Mouse (Mus musculus) T-helper 1 cell (primary cell): ENCODE measurements around the gene Cd164.

Source experiments
- in situ Hi-C: fragments of 300-600 bp; cut with MboI, MseI; formaldehyde crosslinking; loops from one replicate; pipeline ENCODE4 v1.15.1; 2025; ENCODE audit warnings: high pct_unique_total_duplicates

The Cd164 gene

GRCm38 (mm10) chr10:41490518-41490873, 28.7 kb upstream of the Cd164 start:
- in situ Hi-C loops: no loop called here

GRCm38 (mm10) chr10:41491111-41491510, 28.1 kb upstream of the Cd164 start:
- in situ Hi-C loops: no loop called here

DNA sequence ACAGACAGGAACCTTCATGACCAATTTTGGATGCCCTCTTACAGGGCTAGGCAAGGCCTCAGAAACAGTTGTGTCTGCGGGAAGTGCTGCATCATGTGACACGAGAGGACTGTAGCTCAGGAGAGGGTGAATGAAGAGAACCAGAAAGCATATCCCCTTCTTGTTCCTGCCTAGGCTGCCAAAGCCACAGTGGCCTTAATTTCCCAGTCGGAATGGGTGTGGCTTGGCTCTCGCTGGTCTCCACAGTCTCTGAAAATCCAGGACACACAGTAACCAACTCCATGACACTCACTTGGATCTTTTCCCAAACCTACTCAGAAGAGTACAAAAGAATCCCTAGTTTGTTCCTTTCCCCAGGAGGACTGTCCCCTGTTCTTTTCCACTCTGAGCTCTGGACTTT, 18.3 kb upstream of the Cd164 start:
- in situ Hi-C loops: no loop called here

DNA sequence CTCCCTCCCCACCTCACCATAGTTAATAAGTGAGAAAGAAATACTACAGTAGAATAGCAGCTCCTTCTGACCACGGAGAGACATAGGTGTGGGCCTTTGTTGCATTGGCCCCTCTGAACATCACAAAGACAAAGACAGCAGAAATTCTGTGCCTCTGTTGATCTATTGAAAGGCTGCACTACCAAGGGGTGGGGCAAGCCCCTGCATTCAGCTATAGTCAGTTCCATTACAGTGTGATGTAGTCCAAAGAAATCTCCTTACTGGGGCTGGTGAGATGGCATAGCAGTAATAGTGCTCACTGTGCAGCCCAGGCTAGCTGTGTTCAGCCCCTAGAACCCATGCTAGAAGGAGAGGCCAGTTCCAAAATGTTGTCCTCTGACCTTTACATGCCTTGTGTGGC, 14.2 kb upstream of the Cd164 start:
- in situ Hi-C loops: loop anchor here (5.0 kb wide), 2 partner anchors 73 to 187 kb away; no protein-coding TSS in a partner anchor

DNA sequence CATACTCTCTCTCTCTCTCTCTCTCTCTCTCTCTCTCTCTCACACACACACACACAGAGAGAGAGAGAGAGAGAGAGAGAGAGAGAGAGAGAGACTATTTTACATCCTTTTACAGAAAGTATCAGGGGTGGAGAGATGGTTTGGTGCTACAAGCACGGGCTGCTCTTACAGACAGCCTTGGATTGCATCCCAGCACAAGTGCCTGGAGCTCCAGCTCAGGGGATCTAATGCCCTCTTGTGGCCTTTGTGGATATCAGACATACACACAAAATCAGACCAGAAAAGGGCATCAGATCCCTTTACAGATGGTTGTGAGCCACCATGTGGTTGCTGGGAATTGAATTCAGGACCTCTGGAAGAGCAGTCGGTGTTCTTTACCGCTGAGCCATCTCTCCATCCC, 13.8 kb upstream of the Cd164 start:
- in situ Hi-C loops: loop anchor here (5.0 kb wide), 2 partner anchors 73 to 187 kb away; no protein-coding TSS in a partner anchor

- in situ Hi-C loops: loop anchor here (5.0 kb wide), 2 partner anchors 77 to 183 kb away; no protein-coding TSS in a partner anchor
Observed at GRCm38 (mm10) chr10:41509160-41509559, 10.1 kb upstream of the Cd164 start.

DNA sequence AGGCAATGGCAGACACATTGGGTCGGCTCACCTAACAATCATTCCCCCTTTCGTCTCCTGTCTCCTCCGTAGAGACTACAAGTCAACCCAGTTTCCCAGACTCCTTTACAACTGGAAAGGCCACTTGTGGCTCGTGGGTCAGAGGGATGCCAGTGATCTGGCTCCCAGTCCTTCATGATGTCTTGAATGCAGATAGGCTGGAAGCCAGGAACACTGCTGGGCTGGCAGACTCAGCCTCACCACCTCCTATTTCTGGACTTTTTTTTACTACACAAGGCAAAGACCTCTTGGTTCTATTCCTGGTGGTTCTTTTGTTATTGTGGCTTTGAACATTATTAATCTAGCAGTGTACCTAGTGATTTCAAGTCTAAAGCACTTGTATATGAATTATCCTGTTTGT, 4.9 kb upstream of the Cd164 start:
- in situ Hi-C loops: no loop called here

DNA sequence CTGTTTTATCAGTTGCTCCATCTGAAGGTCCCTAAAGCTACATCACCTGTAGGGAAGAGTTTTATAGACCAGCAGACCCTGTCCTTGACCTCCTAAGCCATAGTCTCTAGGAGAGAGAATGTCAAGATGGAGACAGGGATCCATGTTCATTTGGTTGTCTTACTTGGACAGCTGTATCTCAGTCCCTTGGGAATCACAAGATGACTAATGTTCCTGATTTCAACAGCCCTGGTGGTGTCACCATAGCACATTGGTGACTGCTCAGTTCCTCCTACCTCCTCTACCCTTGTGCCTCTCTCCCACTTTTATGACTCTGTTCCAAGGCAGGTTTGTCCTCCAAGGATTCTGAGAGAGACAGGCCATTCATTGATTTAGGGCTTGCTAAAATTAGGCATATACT, 4.3 kb upstream of the Cd164 start:
- in situ Hi-C loops: no loop called here

- in situ Hi-C loops: no loop called here
Observed at GRCm38 (mm10) chr10:41518508-41518980, 670 bp upstream of the Cd164 start.

- in situ Hi-C loops: loop anchor here (5.0 kb wide), 1 partner anchor 747 kb away; no protein-coding TSS in a partner anchor
Observed at GRCm38 (mm10) chr10:41519640-41520409, 611 bp downstream of the Cd164 start.

GRCm38 (mm10) chr10:41520410-41520673, 1.1 kb downstream of the Cd164 start:
- in situ Hi-C loops: loop anchor here (5.0 kb wide), 1 partner anchor 747 kb away; no protein-coding TSS in a partner anchor

- in situ Hi-C loops: loop anchor here (5.0 kb wide), 1 partner anchor 744 kb away; no protein-coding TSS in a partner anchor
Observed at GRCm38 (mm10) chr10:41523386-41523785, 4.2 kb downstream of the Cd164 start.

DNA sequence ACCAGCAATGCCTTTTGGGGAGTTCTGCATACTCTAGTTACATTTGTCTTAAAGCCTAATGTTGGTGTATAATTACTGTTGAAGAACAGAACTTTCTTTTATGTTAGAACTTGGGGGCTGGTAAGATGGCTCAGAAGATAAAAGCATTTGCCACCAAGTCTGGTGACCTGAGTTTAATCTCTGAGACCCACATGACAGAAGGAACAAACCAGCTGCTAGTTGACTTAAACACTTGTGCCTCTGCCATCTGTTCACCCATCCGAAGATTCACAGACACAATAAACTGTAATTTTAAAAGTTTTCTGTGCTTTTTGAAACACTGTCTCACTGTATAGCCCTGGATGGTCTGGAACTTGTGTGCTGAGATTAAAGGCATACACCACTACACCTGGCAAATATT, 6.5 kb downstream of the Cd164 start:
- in situ Hi-C loops: no loop called here

DNA sequence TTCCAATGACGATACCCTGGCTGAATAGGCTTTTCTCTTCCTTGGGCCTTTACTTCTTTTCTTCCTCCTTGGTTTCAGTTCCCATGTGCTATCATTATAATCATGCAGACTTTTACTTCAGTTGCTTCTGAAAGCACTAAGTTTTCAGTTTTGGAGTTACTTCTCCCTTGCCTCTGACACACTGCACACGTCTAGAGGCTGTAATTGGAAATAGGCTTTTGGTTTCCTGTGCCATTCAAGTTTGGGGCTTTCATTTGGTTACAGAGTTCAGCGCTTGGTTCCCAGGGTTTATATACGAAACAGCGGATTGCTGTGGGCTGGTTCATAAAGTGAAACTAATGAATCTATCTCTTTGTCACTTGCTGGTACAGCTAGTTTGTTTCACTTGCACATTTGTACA, 10.8 kb downstream of the Cd164 start:
- in situ Hi-C loops: no loop called here

DNA sequence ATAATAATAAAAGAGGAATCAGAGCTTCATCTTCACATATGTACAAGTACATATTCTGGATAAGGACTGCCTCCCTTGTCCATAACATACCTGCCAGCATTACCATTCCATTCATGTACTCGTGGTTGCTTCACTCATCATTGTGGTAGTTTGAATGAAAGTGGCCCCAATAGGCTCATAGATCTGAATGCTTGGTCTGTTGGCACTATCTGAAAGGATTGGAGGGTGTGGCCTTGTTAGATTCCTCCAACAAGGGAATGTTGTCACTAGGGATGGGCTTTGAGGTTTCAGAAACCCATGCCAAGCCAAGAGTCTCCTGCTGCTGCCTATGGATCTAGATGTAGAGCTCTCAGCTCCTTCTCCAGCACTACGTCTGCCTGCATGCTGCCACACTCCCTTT, 16.8 kb downstream of the Cd164 start:
- in situ Hi-C loops: no loop called here

- in situ Hi-C loops: no loop called here
Observed at GRCm38 (mm10) chr10:41536714-41537113, 17.5 kb downstream of the Cd164 start.

DNA sequence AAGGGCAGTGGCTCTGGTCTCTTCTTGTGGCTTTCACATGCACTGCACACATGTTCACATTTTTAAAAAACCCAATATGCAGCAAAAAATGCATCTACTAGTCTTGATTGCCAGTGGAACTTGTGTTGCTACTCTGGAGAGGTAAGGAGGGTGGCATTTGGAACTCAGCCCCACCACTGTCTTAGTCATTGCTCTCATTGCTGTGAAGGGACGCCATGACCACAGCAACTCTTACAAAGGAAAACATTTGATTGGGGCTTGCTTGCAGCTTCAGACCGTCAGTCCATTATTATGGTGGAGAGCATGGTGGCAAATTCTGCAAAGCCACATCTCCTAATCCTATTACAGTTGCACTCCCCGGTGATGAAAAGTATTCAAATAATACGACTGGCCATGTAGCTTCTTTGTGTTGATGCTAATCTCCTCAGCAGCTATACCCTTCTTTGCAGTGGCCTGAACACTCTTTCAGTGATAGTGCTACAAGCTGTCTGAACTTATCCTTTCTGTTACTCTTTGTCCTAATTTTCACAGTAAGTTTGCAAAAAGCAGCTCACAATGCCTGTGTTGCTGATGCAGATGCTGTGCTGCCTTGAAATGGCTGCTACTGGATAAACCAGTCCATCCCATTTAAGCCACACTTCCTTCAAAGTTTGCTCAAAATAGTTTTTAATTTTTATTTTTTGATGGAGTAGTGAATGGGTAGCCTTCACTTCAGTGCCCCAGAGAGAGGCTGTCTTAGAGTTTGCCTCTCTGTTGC, 18.2 kb downstream of the Cd164 start:
- in situ Hi-C loops: no loop called here

DNA sequence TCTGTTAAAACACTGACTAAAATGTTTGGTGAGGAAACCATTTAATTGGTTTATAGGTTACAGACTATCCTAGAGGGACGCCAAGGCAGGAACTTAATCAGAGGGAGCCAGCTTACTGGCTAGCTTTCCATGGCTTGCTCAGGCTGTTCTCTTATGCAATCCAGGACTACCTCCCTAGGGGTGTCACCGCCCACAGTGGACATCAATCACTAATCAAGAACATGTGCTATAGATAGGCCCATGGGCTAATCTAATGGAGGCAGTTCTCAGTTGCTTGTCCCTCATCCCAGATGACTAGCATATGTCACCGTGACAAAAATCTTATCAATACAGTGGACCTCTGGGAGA, 18.7 kb downstream of the Cd164 start:
- in situ Hi-C loops: no loop called here

GRCm38 (mm10) chr10:41538986-41539385, 19.8 kb downstream of the Cd164 start:
- in situ Hi-C loops: no loop called here

DNA sequence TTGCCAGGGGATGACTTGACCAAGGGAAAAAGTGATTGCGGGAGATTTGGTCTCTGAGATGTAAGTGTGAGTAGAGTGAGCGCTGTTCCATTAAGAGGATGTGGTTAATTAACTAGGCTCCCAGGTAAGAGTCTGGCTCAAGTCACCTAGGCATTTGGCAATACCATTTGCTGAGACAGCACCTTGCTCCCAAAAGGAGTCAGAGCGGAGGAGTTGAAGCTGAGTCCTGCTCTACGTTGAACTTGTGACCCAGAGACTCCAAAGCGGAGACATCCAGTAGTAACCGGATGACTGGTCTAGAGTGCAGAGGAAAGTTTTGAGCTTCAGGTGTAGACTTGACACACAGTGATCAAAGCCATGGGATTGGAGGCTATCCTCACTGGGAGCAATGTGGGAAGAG, 22.8 kb downstream of the Cd164 start:
- in situ Hi-C loops: no loop called here

DNA sequence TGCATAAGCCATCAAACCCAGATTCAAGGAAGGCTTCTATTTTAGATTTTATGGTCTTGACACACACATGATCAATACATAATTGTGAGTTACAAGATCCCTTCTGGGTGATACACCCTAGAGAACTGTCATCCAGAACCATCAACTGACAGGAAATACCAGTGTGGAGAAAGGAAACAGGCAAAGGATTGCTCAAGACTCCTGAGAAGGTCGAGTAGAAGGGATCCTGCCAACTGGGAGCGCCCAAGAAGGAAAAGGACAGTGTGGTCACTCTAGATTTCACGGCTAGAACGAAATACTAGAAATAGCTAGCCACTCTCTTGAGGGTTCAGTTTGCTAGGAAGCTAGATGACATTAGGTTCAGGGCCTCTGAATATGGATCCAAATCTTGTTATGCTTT, 24.2 kb downstream of the Cd164 start:
- in situ Hi-C loops: no loop called here

GRCm38 (mm10) chr10:41543844-41544243, 24.6 kb downstream of the Cd164 start:
- in situ Hi-C loops: no loop called here
